Mouse (Mus musculus): Measurements from ENCODE around the gene Nab1. TPM values are rescaled to one million over a fixed set of nuclear protein-coding genes. Genes with fewer than 3 reads are reported as not detected.
A peak's percentile ranks its signal among the peaks of the same experiment; 100 is the strongest.
"Not testable (repeated sequence)": the region's sequence is repeated elsewhere in the genome, so short reads cannot be mapped to it uniquely, and the experiment has no call there.

The Nab1 gene
- polyA plus RNA-seq (2015; fragmentation: Nextera tagmentation; extraction: Ambion mirVana): 13.6 and 18.1 TPM in 2 replicates

DNA sequence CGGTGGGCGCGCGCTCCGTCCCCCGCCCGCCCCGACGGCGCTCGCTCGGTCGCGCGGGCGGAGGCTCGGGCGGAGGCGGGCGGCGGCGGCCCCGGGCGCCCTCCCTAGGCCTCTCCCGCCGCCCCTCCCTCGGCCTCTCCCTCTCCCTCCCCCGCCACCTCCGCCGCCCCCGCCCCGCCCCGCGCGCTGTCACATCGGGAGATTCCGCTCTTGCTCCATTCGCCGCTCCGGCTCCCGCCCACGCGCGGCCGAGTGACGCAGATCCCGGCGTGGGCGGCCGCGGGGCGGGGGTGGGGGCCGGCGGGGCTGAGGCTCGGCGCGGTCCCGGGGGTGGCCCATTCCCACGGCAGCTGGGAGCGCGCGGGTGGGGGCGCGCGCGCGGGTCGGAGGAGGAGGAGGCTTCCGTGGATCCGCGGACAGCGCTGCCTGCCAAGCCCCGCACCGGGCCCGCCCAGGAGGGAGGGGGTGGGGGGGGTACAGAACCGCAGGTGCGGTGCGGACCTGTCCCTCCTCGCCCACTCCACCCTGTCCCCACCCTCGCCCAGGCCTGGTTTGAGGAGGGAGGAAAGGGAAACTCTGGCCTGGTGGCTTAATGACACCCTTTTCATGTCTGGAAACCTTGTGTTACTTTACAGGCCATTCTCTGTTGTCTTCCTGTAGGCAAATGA is at the start of gene Nab1:
Gene Nab1, minus strand, starts transcription at position 366 of the 668 bp plus-strand sequence.
- peak; percentile 76 for DNase-seq (ENCODE audit: low spot score)

GRCm38 (mm10) chr1:52547451-52547850 is 47.0 kb upstream of the Nab1 start:
- no peak for DNase-seq (ENCODE audit: low spot score)

GRCm38 (mm10) chr1:52546796-52547195 is 46.3 kb upstream of the Nab1 start:
- no peak for DNase-seq (ENCODE audit: low spot score)

DNA sequence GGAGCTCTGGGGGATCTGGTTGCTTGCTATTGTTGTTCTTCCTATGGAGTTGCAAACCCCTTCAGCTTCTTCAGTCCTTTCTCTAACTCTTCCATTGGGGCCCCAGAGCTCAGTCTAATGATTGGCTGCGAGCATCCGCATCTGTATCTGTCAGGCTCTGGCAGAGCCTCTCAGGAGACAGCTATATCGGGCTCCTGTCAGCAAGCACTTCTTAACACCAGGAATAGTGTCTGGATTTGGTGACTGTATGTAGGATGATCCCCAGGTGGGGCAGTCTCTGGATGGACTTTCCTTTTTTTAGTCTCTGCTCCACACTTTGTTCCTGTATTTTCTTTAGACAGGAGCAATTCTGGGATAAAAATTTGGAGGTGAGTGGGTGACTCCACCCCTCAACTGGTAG is 39.6 kb upstream of the Nab1 start:
- not testable (repeated sequence) for DNase-seq (ENCODE audit: low spot score)

- DNase-seq (ENCODE audit: low spot score): no peak
Observed at GRCm38 (mm10) chr1:52529933-52530332, 29.5 kb upstream of the Nab1 start.

GRCm38 (mm10) chr1:52527656-52528055 is 27.2 kb upstream of the Nab1 start:
- DNase-seq (ENCODE audit: low spot score): no peak

DNA sequence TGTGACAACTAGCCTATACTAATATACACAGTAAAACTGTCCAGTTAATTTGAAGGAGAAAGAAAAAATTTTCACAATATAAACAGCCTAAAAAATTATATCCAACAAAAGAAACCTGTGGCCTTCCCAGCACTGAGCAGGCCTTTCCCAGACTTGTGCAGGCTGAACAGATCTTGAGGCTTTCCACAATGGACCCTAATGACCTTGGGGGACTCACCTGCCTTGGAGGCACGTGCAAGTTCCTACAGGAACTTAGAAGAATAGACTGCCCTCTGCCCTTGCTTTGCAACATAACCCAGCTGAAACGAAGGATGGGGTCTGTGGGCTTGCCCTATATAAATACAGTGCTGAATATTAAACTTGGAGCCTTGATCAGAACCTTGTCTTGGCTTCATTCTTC is 26.8 kb upstream of the Nab1 start:
- no peak for DNase-seq (ENCODE audit: low spot score)

DNA sequence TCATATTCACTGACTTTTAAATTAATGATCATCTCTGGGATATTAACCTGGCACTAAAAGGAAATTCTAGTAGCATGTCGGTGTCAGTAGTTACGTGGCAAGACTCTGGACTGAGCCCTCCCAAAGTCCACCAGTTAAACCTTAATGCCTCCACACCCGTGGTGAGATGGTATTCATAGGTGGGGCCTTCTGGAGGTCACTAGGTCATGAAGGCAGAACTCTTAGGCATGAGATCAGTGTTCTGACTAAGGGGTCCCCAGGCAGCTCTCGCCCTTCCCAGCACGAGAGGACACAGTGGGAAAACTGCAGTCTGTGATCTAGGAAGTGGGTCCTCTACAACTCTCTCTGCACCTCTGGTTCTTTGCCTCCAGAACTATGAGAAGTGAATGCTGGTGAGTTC is 24.2 kb upstream of the Nab1 start:
- DNase-seq (ENCODE audit: low spot score): no peak

DNA sequence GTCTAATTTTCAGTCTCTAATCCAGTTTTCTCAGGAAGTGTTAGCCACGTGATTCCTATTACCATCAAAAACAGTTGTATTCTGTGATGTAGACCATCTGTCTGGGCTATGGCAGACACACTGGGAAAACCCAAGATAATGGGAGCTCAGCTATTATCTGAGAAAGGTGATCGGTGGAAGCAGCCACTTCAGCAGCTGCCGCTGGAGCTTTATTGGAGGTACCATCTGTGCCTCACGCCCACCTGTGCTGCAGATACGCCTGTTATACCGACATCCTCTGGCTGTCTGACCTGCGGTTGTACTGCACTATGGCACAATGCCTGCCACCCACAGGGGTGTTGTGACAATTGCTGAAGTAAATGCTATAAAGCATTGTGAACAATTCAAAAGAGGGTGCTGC is 23.7 kb upstream of the Nab1 start:
- no peak for DNase-seq (ENCODE audit: low spot score)

DNA sequence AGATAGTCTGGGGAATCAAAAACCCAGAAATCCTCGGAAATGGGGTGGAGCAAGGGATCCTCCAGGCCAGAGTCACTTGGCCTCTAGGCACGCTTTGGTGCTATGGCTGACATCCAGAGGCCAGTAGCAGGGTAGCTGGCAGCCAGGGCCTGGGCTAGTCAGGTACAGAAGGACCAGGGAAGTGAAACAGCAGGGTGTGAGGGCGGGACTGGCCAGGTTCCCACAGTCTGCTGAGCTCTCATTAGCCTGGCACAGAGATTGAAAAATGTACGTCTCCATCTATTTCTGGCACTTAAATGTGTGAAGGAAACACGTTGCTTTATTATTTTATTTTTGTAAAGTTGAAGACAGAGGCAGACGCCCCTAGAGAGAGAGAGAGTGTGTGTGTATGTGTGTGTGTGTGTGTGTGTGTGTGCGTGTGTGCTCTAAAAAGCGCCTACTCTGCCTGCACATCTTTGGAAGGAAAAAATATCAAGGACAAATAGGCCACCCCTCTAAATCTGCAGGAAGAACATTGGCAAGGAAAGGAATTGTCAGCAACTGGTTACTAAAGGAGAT is 21.0 kb upstream of the Nab1 start:
- DNase-seq (ENCODE audit: low spot score): no peak

- no peak for DNase-seq (ENCODE audit: low spot score)
Observed at GRCm38 (mm10) chr1:52520131-52520530, 19.7 kb upstream of the Nab1 start.

DNA sequence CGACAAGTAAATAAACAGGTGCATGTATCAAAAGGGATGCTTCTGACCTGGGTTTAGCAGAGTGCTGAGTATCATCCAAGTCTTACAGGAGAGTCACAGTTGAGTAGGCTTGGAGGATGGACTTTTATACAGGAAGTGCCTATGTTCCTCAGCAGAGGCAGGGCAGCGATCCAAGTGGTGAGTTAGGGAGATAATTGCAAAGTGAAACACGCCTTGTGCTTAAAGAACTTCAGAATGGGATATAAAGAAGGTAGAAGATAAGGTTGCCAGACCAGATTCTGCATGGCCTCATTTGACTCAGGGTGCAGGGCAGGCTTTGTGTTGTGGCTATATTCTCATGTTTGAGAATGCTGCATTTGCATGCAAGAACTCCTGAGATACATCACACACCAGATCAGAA is 14.8 kb upstream of the Nab1 start:
- no peak for DNase-seq (ENCODE audit: low spot score)

GRCm38 (mm10) chr1:52511788-52512425 is 11.4 kb upstream of the Nab1 start:
- peak; percentile 27 for DNase-seq (ENCODE audit: low spot score)

DNA sequence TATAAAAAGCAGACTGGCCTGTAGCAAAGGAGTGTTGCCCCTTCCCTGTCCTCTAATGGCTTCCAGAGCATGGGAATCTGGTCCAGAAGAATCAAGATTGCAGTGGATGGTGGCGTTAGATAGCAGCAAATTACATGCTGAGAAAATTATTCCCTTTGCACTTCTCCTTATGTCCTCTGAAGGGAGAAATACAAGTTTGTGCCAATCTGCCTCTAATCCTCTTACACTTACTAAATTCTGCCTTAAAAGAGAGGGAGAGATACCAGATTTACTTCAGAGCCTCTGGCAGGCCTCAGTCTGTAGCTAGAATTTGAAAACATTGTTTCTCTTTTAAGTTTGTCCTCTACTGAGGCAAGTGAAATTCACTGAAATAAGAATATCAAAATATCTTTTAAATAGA is 5.7 kb upstream of the Nab1 start:
- no peak for DNase-seq (ENCODE audit: low spot score)

DNA sequence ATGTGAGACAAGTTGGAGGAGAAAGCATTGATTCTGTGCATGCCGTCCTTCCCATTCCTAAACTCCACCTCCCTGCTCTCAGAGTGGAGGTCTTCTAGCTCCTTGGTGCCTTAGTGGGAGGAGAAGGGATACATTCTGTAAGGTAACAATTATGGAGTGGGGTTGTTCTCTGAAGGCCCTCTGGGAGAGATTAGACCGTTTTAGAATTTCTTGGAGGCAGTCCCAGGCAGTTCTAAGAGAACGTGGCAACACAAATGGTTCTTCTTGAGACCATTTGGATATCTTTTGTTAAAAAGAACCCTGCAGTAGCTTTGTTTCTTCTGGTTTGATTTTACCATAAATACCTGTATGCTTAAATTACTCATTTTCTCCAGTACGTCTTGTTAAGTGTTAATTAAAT is 1.8 kb upstream of the Nab1 start:
- no peak for DNase-seq (ENCODE audit: low spot score)

- DNase-seq (ENCODE audit: low spot score): no peak
Observed at GRCm38 (mm10) chr1:52501688-52502133, 1.2 kb upstream of the Nab1 start.

DNA sequence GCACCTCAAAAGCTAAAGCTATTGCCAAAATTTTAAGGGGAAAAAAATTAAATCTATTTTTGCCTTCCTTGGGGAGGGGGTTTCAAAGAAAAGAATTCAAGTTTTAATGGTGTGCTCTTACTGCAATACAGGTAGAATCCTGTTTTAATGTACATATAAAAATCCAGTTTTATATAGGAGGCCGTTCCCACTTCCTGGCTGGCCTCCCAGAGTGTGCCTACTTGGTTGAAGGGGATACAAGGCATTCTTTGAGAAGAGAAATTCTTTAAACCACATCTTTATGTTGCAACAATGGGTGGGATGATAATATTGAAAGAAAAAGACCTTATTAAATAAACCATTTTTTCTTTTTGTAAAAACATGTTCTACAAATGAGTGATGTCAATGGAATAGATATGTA is 611 bp upstream of the Nab1 start:
- no peak for DNase-seq (ENCODE audit: low spot score)

GRCm38 (mm10) chr1:52499601-52500313 is 722 bp downstream of the Nab1 start:
- DNase-seq (ENCODE audit: low spot score): peak; percentile 67

- no peak for DNase-seq (ENCODE audit: low spot score)
Observed at GRCm38 (mm10) chr1:52498786-52499450, 1.6 kb downstream of the Nab1 start.

DNA sequence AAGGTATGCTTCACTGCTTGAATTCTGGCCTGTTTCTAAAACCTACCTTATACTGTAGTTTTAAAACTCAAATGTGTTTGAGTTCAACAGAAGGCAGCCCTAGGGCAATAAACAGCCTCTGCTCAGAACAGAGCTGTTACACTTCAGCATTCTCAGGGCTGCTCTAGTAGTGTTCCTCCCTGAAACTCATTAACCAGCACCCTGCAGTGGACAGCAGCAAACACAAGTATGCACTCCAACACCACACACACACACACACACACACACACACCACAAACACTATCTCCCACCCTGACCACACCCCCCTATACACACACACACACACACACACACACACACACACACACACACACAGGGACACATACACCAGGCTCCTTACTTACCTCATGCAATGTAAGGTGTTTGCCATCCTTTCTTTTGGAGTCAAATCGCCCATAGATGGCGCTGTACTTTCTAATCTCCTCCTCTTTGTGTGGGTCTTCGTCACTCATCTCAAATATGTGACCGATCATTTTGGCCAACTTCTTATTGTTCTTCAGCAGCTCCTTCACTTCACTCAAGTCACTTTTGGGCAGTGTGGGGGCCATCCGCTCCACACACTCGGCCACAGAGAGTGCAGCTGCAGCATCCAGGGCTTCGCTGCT is 10.8 kb downstream of the Nab1 start:
- peak; percentile 55 for DNase-seq (ENCODE audit: low spot score)

- DNase-seq (ENCODE audit: low spot score): no peak
Observed at GRCm38 (mm10) chr1:52484980-52485379, 15.5 kb downstream of the Nab1 start.

Data from thymus, postnatal 0 days (tissue).